Mouse (Mus musculus) cortical plate, adult 2 months (tissue): Measurements from ENCODE around the gene Agfg1.

Experiments
- CTCF ChIP-seq: fragments of 200-500 bp; IDR thresholded peaks from 2 replicates; pipeline ENCODE4 v1.5.1; 2011; ENCODE audit warnings: mild to moderate bottlenecking, control low read depth, low read length; ENCODE audit not compliant: insufficient read depth; ENCODE audit errors: extremely low read depth
- POLR2A ChIP-seq: fragments of 200-500 bp; IDR thresholded peaks from 2 replicates; pipeline ENCODE4 v1.6.1; 2011; ENCODE audit warnings: mild to moderate bottlenecking, low read length, control low read depth; ENCODE audit not compliant: insufficient read depth; ENCODE audit errors: extremely low read depth

DNA sequence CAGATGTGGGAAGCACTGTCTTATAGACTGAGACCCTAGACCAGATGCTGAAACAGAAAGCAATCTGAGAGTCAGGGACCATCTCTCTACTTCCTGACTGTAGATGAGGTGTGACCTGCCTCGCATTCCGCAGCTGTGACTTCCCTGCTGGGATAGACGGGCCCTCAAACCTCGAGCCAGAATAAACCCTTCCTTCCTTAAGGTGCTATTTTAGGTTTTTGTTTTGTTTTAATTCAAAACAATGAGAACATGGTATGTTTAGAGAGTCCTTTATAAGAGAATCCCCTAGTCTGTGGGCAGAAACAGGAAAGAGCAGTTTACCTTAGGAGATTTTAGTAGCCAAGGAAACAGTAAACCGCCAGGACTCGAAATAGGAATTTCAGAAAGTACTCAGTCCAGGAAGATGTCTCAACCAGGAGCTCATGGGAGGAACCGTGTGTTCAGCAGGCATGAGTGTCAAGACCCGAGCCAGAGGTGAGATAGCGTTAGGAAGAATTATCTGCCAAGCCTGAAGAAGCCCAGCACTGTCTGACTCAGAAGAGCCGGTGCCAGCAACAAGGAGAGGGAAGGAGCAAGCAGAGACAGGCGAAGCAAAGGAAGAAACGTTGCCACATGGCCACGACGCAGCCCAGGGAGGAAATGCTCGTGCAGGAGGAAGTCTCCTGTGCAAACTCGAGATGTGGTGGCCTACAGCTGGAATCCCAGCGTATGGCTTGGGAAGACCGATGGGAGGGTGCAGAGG is 43.4 kb upstream of the Agfg1 start:
- TF ChIP-seq POLR2A = no peak
- no peak for TF ChIP-seq CTCF
